Mouse (Mus musculus): Measurements from ENCODE around the gene Atxn2.

DNA sequence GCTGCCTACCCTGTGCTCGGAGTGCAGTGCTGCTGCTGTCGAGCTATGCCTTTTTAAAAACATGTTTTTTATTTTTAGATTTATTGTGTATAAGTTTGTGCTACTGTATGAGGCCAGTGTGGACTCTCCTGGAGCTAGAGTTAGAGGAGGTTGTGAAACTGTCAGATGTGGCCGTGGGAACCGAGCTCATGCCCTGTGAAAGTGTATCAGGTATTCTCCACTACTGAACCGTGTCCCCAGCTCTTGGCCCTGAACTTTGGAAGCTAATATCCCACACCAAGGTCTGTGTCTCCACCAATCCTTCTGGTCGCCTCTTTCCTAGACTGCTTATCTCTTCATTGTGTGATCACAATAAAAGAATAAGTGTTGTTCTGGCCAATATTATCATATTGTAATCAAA, 51.8 kb downstream of the Atxn2 start:
- no peak for TF ChIP-seq CTCF (IDR thresholded peaks at IDR 0.05; ENCODE audit: low read depth, low read length)
- TF ChIP-seq POLR2A (IDR thresholded peaks at IDR 0.05; ENCODE audit: borderline replicate concordance, low read depth, low read length) = no peak
